In the genomic region with DNA sequence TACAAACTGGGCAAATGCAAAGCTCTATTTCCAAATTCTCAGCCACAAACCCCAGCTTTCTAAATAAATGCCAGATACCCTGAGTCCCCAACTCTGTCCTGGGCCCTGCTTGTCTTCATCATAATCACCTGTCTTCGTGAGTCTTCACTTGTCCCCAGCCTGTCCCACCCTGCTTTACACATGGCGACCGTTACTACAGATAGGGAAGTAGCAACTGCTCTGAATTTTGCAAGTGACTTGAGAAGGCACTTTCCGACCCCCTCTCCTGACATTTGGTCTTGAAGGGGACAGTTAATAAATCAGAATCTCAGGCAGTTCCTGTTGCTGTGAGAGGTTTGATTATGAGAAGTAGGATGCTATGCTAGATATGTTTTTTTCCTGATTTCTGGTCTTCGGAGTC, we compare ENCODE assay signal across 24 mouse cellular contexts. TPM values are rescaled to one million over a fixed set of nuclear protein-coding genes. Genes with fewer than 3 reads are reported as not detected.
A peak's percentile ranks its signal among the peaks of the same experiment; 100 is the strongest.
DNase-seq lines count a peak whose midpoint lies in the region; ATAC-seq lines count a peak whose summit lies in the region.
"Had no signal": no experiment of that assay in that cellular context is flagged by ENCODE, and none has a peak within 500 bp of the region (broad histone marks: within the 10 kb centered on the region; RNA-seq: fewer than 3 reads in every experiment).

No protein-coding gene starts in this region.

- ATAC-seq in common myeloid progenitor, adult 5-6 weeks (replicated peaks; ENCODE audit: low read depth, poor library complexity, severe bottlenecking), result peak; percentile 33; the same call in 1 of the 2 replicates
- ATAC-seq: forebrain, embryonic 15.5 days; hindbrain, postnatal 0 days; inflammation-experienced regulatory T-cells, adult 6 months; intestine, embryonic 16.5 days had no signal

- WGBS in macrophage (ENCODE audit: missing documents), result 31% methylated on average over 5 of the region's 5 CpGs

- peak; percentile 41 for DNase-seq in heart, adult 11 months
- DNase-seq in heart, postnatal 14 days, result no peak
- no peak for DNase-seq in lung, postnatal 14 days
- no peak for DNase-seq in adrenal gland, postnatal 25 days
- DNase-seq: adrenal gland, adult 8-10 months; adrenal gland, postnatal 36 days; cerebellum, adult 18-20 months; cerebellum, adult 9-11 months; cerebellum, postnatal 25 days; embryo, embryonic 11 days; gastrocnemius, adult 2 months; gastrocnemius, postnatal 14 days; heart, postnatal 36 days had no signal

- no peak overlapping the region for H3K4me3 ChIP-seq in macrophage (ENCODE audit: inconsistent target)
- H3K4me3 ChIP-seq: embryonic facial prominence, embryonic 10.5 days; embryonic facial prominence, embryonic 13.5 days; erythroblast, embryonic 14.5 days; forebrain, embryonic 12.5 days; forebrain, embryonic 15.5 days; gastrocnemius, adult 2 months had no signal

- peaks cover 100% of the 10 kb centered on the region for H3K79me2 ChIP-seq in macrophage (ENCODE audit: inconsistent target)

- H3K36me3 ChIP-seq in macrophage (ENCODE audit: inconsistent target), result 0 out of 2 replicates have a peak, but pooled peaks cover 3% of the 10 kb centered on the region
- H3K36me3 ChIP-seq: embryonic facial prominence, embryonic 10.5 days; embryonic facial prominence, embryonic 13.5 days; forebrain, embryonic 12.5 days; forebrain, embryonic 15.5 days had no signal

- H3K27ac ChIP-seq in macrophage, result peak overlapping the region; percentile 42; the same call in 1 of the 2 replicates
- H3K27ac ChIP-seq: embryonic facial prominence, embryonic 10.5 days; embryonic facial prominence, embryonic 13.5 days; forebrain, embryonic 12.5 days; forebrain, embryonic 15.5 days; gastrocnemius, adult 2 months; hindbrain, embryonic 14.5 days; hindbrain, postnatal 0 days had no signal

- intact Hi-C loops in heart, postnatal 14 days (cut with DNase I), result no loop called here

RNA-seq across cellular contexts. Expression of gene Vav3, which starts 13.4 kb away (rescaled TPM):
- 1 to 10 TPM; 9.2 to 9.4 TPM for total RNA-seq in heart, postnatal 14 days (2021)
- 50.2 and 68.2 TPM in 2 replicates for total RNA-seq in common myeloid progenitor, adult 5-6 weeks (2017)
- 1,000 to 10,000 TPM in 2 of 26 experiments, 100 to 1,000 TPM in 24; 175 to 1,650 (median 328) TPM for total RNA-seq in macrophage (2018; cell fraction: chromatin; rRNA removed)
- 10 to 100 TPM; 25.5 to 67.9 (median 42.1) TPM for total RNA-seq in macrophage (2018; cell fraction: cytosol; rRNA removed)
- total RNA-seq in macrophage (2018; cell fraction: nucleus; rRNA removed), result 1,000 to 10,000 TPM in 1 of 26 experiments, 100 to 1,000 TPM in 12, 10 to 100 TPM in 13; 66.0 to 1,087 (median 131) TPM
- 29.8 to 56.3 TPM (median 48.5 TPM) in 3 replicates for polyA plus RNA-seq in macrophage (2018)
- total RNA-seq in adrenal gland, postnatal 25 days (2021), result 2.8 and 4.4 TPM in 2 replicates
- polyA plus RNA-seq: erythroblast, embryonic 14.5 days had no signal
